Mouse (Mus musculus) MEL (cell line): ENCODE data around the gene Cbarp. TPM values are rescaled to one million over a fixed set of nuclear protein-coding genes. Genes with fewer than 3 reads are reported as not detected.

Experiments used
- DNase-seq: peaks from one replicate; pipeline ENCODE4 v3.0.0; 2011; ENCODE audit warnings: low read depth, low spot score
- H3K27ac ChIP-seq: 2 replicates; pipeline ENCODE4 v1.5.1; 2012; ENCODE audit warnings: low read depth, mild to moderate bottlenecking, control low read depth, low read length, moderate library complexity; ENCODE audit not compliant: control insufficient read depth
- H3K27me3 ChIP-seq, 2 experiments: fragments of 150-350 bp in 1 of 2; sonication (generic) in 1 of 2; 2 replicates each; pipeline ENCODE4 v1.6.1; 2012; ENCODE audit warnings: low read length in 2 of 2, mild to moderate bottlenecking in 2 of 2, improper control_type of control experiment in 1 of 2, moderate library complexity in 1 of 2; ENCODE audit not compliant: insufficient read depth in 2 of 2, control insufficient read depth in 1 of 2
- H3K36me3 ChIP-seq, 2 experiments: 2 replicates each; pipeline ENCODE4 v1.6.1; 2012 to 2014; ENCODE audit warnings: low read length in 2 of 2, improper control_type of control experiment in 1 of 2, inconsistent platforms in 1 of 2, mild to moderate bottlenecking in 1 of 2; ENCODE audit not compliant: insufficient read depth in 2 of 2, control insufficient read depth in 1 of 2
- H3K4me1 ChIP-seq, 2 experiments: fragments of 150-350 bp in 1 of 2; sonication (generic) in 1 of 2; 2 replicates each; pipeline ENCODE4 v1.6.1; 2012; ENCODE audit warnings: low read length in 2 of 2, improper control_type of control experiment in 1 of 2, mild to moderate bottlenecking in 1 of 2; ENCODE audit not compliant: insufficient read depth in 2 of 2, control insufficient read depth in 1 of 2
- H3K4me3 ChIP-seq, 2 experiments: fragments of 150-350 bp in 1 of 2; sonication (generic) in 1 of 2; 2 replicates each; pipeline ENCODE4 v1.5.1; 2012; ENCODE audit warnings: low read depth in 2 of 2, low read length in 2 of 2, mild to moderate bottlenecking in 2 of 2, moderate library complexity in 2 of 2, control low read depth in 1 of 2, improper control_type of control experiment in 1 of 2; ENCODE audit not compliant: control insufficient read depth in 1 of 2, insufficient read depth in 1 of 2
- H3K79me2 ChIP-seq: 2 replicates; pipeline ENCODE4 v1.6.1; 2012; ENCODE audit warnings: mild to moderate bottlenecking, low read length, moderate library complexity; ENCODE audit not compliant: control insufficient read depth, poor library complexity, insufficient read depth
- H3K9ac ChIP-seq: 2 replicates; pipeline ENCODE4 v1.6.1; 2012; ENCODE audit warnings: low read depth, mild to moderate bottlenecking, control low read depth, low read length, moderate library complexity; ENCODE audit not compliant: control insufficient read depth, poor library complexity, severe bottlenecking
- H3K9me3 ChIP-seq: fragments of 150-350 bp; sonication (generic); replicated peaks from 2 replicates; pipeline ENCODE4 v1.6.1; 2012; ENCODE audit warnings: mild to moderate bottlenecking, low read length, improper control_type of control experiment, moderate library complexity; ENCODE audit not compliant: insufficient read depth
- CHD1 ChIP-seq: IDR thresholded peaks from 2 replicates; pipeline ENCODE4 v1.6.1; 2012; ENCODE audit warnings: low read depth, mild to moderate bottlenecking, inconsistent platforms, low read length, improper control_type of control experiment
- EP300 ChIP-seq, 2 experiments: IDR thresholded peaks; 2 replicates each; pipeline ENCODE4 v1.6.1; 2011; ENCODE audit warnings: improper control_type of control experiment in 2 of 2, low read length in 2 of 2, low read depth in 1 of 2, mild to moderate bottlenecking in 1 of 2
- ETS1 ChIP-seq: IDR thresholded peaks from 2 replicates; pipeline ENCODE4 v1.6.1; 2012; ENCODE audit warnings: low read depth, mild to moderate bottlenecking, inconsistent platforms, low read length, improper control_type of control experiment, moderate library complexity
- GABPA ChIP-seq: IDR thresholded peaks from 2 replicates; pipeline ENCODE4 v1.6.1; 2012; ENCODE audit warnings: low read depth, mild to moderate bottlenecking, inconsistent platforms, low read length, improper control_type of control experiment, moderate library complexity
- JUND ChIP-seq: IDR thresholded peaks from 2 replicates; pipeline ENCODE4 v1.6.1; 2011; ENCODE audit warnings: low read depth, mild to moderate bottlenecking, improper control_type of control experiment, low read length
- MAFK ChIP-seq: IDR thresholded peaks from 2 replicates; pipeline ENCODE4 v1.6.1; 2011; ENCODE audit warnings: low read depth, mild to moderate bottlenecking, low read length, improper control_type of control experiment, borderline replicate concordance
- MAZ ChIP-seq: IDR thresholded peaks from 2 replicates; pipeline ENCODE4 v1.6.1; 2012; ENCODE audit warnings: low read depth, mild to moderate bottlenecking, inconsistent platforms, low read length, improper control_type of control experiment
- MYB ChIP-seq: IDR thresholded peaks from 2 replicates; pipeline ENCODE4 v1.6.1; 2011; ENCODE audit warnings: mild to moderate bottlenecking, low read depth, low read length, improper control_type of control experiment
- MYC ChIP-seq: IDR thresholded peaks from 2 replicates; pipeline ENCODE4 v1.6.1; 2011; ENCODE audit warnings: low read depth, mild to moderate bottlenecking, low read length, improper control_type of control experiment, moderate library complexity
- NELFE ChIP-seq: IDR thresholded peaks from 2 replicates; pipeline ENCODE4 v1.6.1; 2011; ENCODE audit warnings: low read depth, low read length, improper control_type of control experiment
- NRF1 ChIP-seq: IDR thresholded peaks from 2 replicates; pipeline ENCODE4 v1.6.1; 2014; ENCODE audit warnings: low read depth, mild to moderate bottlenecking, inconsistent platforms, low read length, improper control_type of control experiment, moderate library complexity; ENCODE audit not compliant: poor library complexity, insufficient read depth, severe bottlenecking
- POLR2AphosphoS2 ChIP-seq: IDR thresholded peaks from 2 replicates; pipeline ENCODE4 v1.6.1; 2011; ENCODE audit warnings: low read length, improper control_type of control experiment
- POLR2AphosphoS5 ChIP-seq: IDR thresholded peaks from 2 replicates; pipeline ENCODE4 v1.6.1; 2012; ENCODE audit warnings: low read depth, borderline replicate concordance, mild to moderate bottlenecking, inconsistent platforms, low read length, moderate library complexity, mixed read lengths
- RAD21 ChIP-seq: IDR thresholded peaks from 2 replicates; pipeline ENCODE4 v1.6.1; 2011; ENCODE audit warnings: mild to moderate bottlenecking, low read depth, low read length, improper control_type of control experiment
- RCOR1 ChIP-seq: IDR thresholded peaks from 2 replicates; pipeline ENCODE4 v1.6.1; 2012; ENCODE audit warnings: low read depth, mild to moderate bottlenecking, inconsistent platforms, low read length, improper control_type of control experiment
- SMC3 ChIP-seq: IDR thresholded peaks from 2 replicates; pipeline ENCODE4 v1.6.1; 2011; ENCODE audit warnings: low read depth, low read length, improper control_type of control experiment
- UBTF ChIP-seq: IDR thresholded peaks from 2 replicates; pipeline ENCODE4 v1.6.1; 2012; ENCODE audit warnings: low read depth, mild to moderate bottlenecking, inconsistent platforms, low read length, improper control_type of control experiment, moderate library complexity, borderline replicate concordance; ENCODE audit not compliant: insufficient read depth
- USF1 ChIP-seq: IDR thresholded peaks from 2 replicates; pipeline ENCODE4 v1.6.1; 2014; ENCODE audit warnings: low read depth, mild to moderate bottlenecking, inconsistent platforms, low read length, improper control_type of control experiment, moderate library complexity
- ZC3H11A ChIP-seq: IDR thresholded peaks from 2 replicates; pipeline ENCODE4 v1.6.1; 2012; ENCODE audit warnings: low read depth, mild to moderate bottlenecking, inconsistent platforms, low read length, improper control_type of control experiment
- polyA plus RNA-seq, 2 experiments: library from polyadenylated mRNA; stranded (reverse) in 1 of 2; unstranded in 1 of 2; fragments of >175 nt in 1 of 2; fragments of >200 nt in 1 of 2; gene quantifications; 2 replicates each; pipeline versions ENCODE4 v1.2.1 to v1.2.4; 2012; ENCODE audit warnings: low replicate concordance in 2 of 2, low read depth in 1 of 2; ENCODE audit not compliant: insufficient read length in 2 of 2, insufficient read depth in 1 of 2, missing spikeins in 1 of 2
- total RNA-seq: library from RNA; depleted of rRNA; stranded (reverse); fragments of 300-350 nt; gene quantifications from 2 replicates; pipeline ENCODE4 v1.2.3, GENCODE M21; 2012

Gene Cbarp
- total and polyA plus RNA-seq, 3 experiments = 6.8 to 19.3 TPM; not detected in 1

DNA sequence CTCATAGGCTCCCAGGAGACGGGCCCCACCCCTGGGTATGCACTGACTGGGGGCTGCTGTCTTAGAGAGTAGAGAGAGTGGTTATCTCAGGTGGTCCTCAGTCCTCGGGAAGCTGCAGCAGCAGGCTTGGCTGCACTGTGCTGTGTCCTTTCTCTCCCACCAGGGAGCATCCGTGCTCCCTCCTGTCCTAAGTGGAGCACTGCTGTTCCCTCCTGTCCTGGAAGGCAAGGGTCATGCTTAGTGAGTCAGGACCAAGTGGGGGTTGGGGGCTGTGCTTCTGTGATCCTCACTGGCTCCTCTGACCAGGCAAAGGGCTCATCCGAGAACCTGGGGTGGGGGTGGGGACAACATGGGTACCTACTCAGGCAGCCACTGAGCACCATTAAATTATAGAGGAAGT is 51.5 kb downstream of the Cbarp start:
- no peaks in the 10 kb centered on the region for H3K27me3 ChIP-seq
- no peaks in the 10 kb centered on the region for H3K4me1 ChIP-seq
- no peaks in the 10 kb centered on the region; the same call in 1 of the 2 replicates for H3K79me2 ChIP-seq
- TF ChIP-seq RCOR1 (no peak), MYB (no peak), GABPA (no peak), MAFK (no peak), ETS1 (no peak)
- no peak overlapping the region for H3K27ac ChIP-seq
- no peaks in the 10 kb centered on the region for H3K9me3 ChIP-seq
- no peak for DNase-seq
- no peak overlapping the region for H3K9ac ChIP-seq
- H3K4me3 ChIP-seq = no peak overlapping the region
- no peaks in the 10 kb centered on the region; a peak in 1 of 4 replicates for H3K36me3 ChIP-seq

DNA sequence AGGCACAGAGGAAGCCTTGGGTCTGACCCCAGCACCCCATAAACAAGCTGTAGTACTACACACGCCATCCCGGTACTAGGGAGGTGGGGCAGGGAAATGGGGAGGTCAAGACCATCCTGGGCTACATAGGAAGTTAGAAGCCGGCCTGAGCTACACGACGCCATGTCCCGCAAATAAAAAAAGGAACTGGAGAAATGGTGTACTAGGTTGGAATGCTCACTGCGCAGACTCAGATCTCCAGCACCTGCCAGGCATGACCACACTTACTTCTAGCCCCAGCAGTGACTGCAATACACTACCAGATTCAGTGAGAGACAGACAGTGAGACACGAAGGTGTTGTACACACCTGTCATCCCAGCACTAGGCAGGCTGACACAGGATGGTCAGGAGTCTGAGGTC is 53.2 kb downstream of the Cbarp start:
- TF ChIP-seq RAD21 (no peak), USF1 (no peak), MAZ (no peak), POLR2AphosphoS2 (no peak), ZC3H11A (no peak), JUND (no peak)
- H3K4me3 ChIP-seq = no peak overlapping the region
- no peaks in the 10 kb centered on the region for H3K27me3 ChIP-seq
- H3K79me2 ChIP-seq = no peaks in the 10 kb centered on the region; the same call in 1 of the 2 replicates
- no peak overlapping the region for H3K27ac ChIP-seq
- DNase-seq = no peak
- H3K9ac ChIP-seq = no peak overlapping the region
- no peaks in the 10 kb centered on the region for H3K4me1 ChIP-seq
- no peaks in the 10 kb centered on the region for H3K9me3 ChIP-seq
- peaks cover 0 to 3% of the 10 kb centered on the region in 2 experiments; a peak in 1 of 4 replicates for H3K36me3 ChIP-seq

DNA sequence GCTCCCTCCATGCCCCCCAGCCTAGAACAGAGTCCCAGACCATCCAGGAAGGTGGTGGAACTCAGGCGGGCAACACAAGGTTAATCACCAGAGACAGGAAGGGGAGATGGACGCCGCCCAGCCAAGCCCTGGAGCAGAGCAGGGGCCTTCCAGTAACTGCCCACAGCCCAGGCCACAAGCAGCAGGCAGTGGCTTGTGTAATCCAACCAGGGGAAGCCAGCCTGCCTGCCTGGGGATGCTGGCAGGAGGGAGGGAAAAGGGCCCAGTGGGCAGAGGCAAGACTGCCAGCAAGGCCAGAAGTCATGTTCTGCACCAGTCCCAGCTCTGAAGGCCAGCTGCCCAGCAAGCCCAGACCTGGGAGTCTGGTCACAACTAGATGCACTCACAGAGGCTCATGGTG is 53.8 kb downstream of the Cbarp start:
- no peaks in the 10 kb centered on the region for H3K9me3 ChIP-seq
- DNase-seq = no peak
- no peaks in the 10 kb centered on the region for H3K27me3 ChIP-seq
- no peak overlapping the region for H3K9ac ChIP-seq
- H3K4me1 ChIP-seq = no peaks in the 10 kb centered on the region
- no peak overlapping the region for H3K27ac ChIP-seq
- no peaks in the 10 kb centered on the region; the same call in 1 of the 2 replicates for H3K79me2 ChIP-seq
- TF ChIP-seq SMC3 (no peak), POLR2AphosphoS5 (no peak), MYC (no peak), POLR2AphosphoS2 (no peak), MAZ (no peak), NRF1 (no peak), UBTF (no peak), EP300 (IDR thresholded peaks at IDR 0.05; ENCODE audit: low read depth in 1 of 2, low read length in 2 of 2) (no peak), USF1 (no peak), CHD1 (no peak), NELFE (no peak), ETS1 (no peak)
- no peak overlapping the region for H3K4me3 ChIP-seq
- peaks cover 0 to 3% of the 10 kb centered on the region in 2 experiments; a peak in 1 of 4 replicates for H3K36me3 ChIP-seq
